Mouse (Mus musculus) G1E (cell line): Measurements from ENCODE around the gene Hes1. TPM values are rescaled to one million over a fixed set of nuclear protein-coding genes. Genes with fewer than 3 reads are reported as not detected.
"Not testable (repeated sequence)": the region's sequence is repeated elsewhere in the genome, so short reads cannot be mapped to it uniquely, and the experiment has no call there.

Experiments used
- ATAC-seq: 2 replicates; pipeline ENCODE4 v1.8.0; 2016; ENCODE audit warnings: mild to moderate bottlenecking; ENCODE audit not compliant: insufficient number of reproducible peaks, poor library complexity, low FRiP score, severe bottlenecking; ENCODE audit errors: extremely low read depth
- DNase-seq: peaks from one replicate; pipeline ENCODE4 v3.0.0; 2012; ENCODE audit warnings: low spot score
- H3K27me3 ChIP-seq: 2 replicates; pipeline ENCODE4 v1.6.1; 2012; ENCODE audit warnings: mild to moderate bottlenecking, low read length, inconsistent platforms; ENCODE audit not compliant: insufficient read depth
- H3K36me3 ChIP-seq: replicated peaks from 2 replicates; pipeline ENCODE3; 2012; ENCODE audit warnings: mild to moderate bottlenecking, inconsistent platforms
- H3K4me1 ChIP-seq: 2 replicates; pipeline ENCODE4 v1.6.1; 2012; ENCODE audit warnings: low read depth, low read length, inconsistent platforms, mixed read lengths; ENCODE audit not compliant: insufficient read depth
- H3K4me3 ChIP-seq: 2 replicates; pipeline ENCODE4 v1.5.1; 2012; ENCODE audit warnings: low read depth, mild to moderate bottlenecking, inconsistent platforms, low read length, moderate library complexity, mixed read lengths
- H3K9me3 ChIP-seq: replicated peaks from 2 replicates; pipeline ENCODE4 v1.6.1; 2012; ENCODE audit warnings: inconsistent platforms
- CTCF ChIP-seq: IDR thresholded peaks from 2 replicates; pipeline ENCODE4 v1.5.1; 2012; ENCODE audit warnings: low read depth, low read length, inconsistent platforms, mixed read lengths
- GATA1 ChIP-seq: IDR thresholded peaks from 2 replicates; pipeline ENCODE4 v1.6.1; 2012; ENCODE audit warnings: borderline replicate concordance, low read length, inconsistent platforms, mixed read lengths
- GATA2 ChIP-seq: IDR thresholded peaks from 2 replicates; pipeline ENCODE4 v1.6.1; 2012; ENCODE audit warnings: low read depth, low read length, inconsistent platforms, borderline replicate concordance
- POLR2AphosphoS5 ChIP-seq: IDR thresholded peaks from 2 replicates; pipeline ENCODE4 v1.6.1; 2012; ENCODE audit warnings: low read depth, low read length, inconsistent platforms; ENCODE audit not compliant: insufficient replicate concordance
- TAL1 ChIP-seq: conservative IDR thresholded peaks from 2 replicates; pipeline ENCODE4 v1.6.1; 2012; ENCODE audit warnings: low read depth, low read length, inconsistent platforms, mixed read lengths
- polyA plus RNA-seq: library from polyadenylated mRNA; stranded (reverse); fragments of >175 nt; gene quantifications from 2 replicates; pipeline ENCODE4 v1.2.3, GENCODE M21; 2012
- total RNA-seq, 2 experiments: library from RNA; stranded (forward) in 1 of 2; stranded (reverse) in 1 of 2; fragments of 200-1000 nt in 1 of 2; fragments of >200 nt in 1 of 2; fragmentation: Nextera tagmentation in 1 of 2; gene quantifications; 2 replicates each; pipeline ENCODE4 v1.2.3; 2014 to 2017

Hes1 gene
- total and polyA plus RNA-seq, 3 experiments = 56.9 to 80.7 (median 58.2) TPM

DNA sequence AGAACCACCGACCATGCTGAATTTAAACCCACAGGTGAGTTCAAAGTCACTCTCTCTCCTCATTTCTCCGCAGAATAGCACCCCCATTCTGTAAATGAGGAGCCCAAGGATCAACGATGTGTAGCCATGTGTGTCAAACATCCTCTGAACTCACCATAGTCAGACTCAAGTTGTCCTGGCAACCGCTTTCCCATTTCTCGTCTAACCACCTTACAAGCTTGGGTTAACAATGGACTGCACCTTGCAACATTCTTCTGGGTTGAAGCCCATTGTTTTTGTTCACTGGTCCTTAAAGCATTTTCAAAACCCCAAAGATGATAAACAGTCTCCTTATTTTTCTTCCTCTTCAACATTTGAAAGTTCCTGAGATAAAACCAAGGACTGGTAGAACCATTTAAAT, 34.9 kb downstream of the Hes1 start:
- Histone ChIP-seq H3K9me3 (no peaks in the 10 kb centered on the region), H3K27me3 (peaks cover 47% of the 10 kb centered on the region), H3K4me1 (peaks cover 12% of the 10 kb centered on the region; the same call in 1 of the 2 replicates), H3K36me3 (no peaks in the 10 kb centered on the region), H3K4me3 (no peak overlapping the region)
- no peak for DNase-seq
- no peak for ATAC-seq
- no peak for TF ChIP-seq POLR2AphosphoS5

DNA sequence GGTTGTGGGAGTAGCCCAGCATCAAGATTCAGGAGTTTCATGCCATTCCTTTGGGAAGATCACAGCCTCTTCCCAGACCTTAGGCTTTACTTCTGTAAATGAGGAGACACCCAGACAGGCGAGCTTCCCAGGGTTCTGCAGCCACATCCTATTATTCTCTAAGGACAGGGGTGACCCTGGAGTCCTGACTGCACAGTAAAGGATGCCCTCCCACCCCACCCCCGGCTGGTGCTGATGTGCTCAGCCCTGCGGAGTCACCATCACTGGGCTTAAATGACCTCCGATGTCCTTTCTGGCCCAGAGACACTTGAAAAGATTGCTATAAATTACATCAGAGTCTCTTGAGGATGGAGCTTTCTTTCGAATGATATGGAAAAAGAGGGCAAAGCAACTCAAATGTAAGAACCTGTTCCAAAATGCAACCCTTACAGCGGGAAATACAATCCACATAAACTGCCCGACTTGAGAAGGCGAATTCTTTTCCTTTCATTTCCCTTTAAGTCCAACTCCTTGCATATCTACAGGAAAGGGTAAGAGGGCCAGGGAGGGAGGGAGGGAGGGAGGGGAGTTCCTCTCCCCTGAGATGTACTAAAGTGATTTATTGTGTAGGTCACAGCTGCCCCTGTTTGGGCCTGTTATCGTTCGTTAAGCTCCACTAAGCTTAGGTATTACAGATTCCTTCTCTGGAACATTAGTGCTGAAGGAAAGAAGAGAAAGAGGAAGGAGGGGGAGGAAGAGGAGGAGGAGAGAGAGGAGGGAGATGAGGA, 38.1 kb downstream of the Hes1 start:
- TF ChIP-seq GATA1 (no peak), GATA2 (no peak), POLR2AphosphoS5 (no peak), TAL1 (no peak), CTCF (no peak)
- Histone ChIP-seq H3K9me3 (no peaks in the 10 kb centered on the region), H3K27me3 (peaks cover 50% of the 10 kb centered on the region), H3K36me3 (no peaks in the 10 kb centered on the region), H3K4me3 (no peak overlapping the region), H3K4me1 (peaks cover 12% of the 10 kb centered on the region; the same call in 1 of the 2 replicates)
- no peak for ATAC-seq
- DNase-seq = no peak

DNA sequence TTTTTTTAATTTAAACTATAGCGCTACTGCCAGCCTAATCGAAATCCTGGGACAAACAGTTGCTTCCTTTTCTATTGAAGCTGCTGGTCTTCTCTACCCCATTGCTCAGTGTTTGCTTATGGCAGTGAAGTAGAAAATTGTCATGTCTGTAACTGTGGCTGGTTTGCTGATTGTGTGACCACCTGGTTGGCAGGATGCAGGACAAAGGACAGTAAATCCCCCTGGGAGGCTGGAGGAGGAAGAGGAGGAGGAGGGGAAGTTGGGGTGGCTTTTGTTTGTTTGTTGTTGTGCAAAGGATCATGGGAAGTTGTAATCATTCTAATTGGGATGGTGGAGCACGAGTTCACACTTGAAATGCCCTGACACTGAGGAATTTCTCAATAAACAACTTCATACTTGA, 38.8 kb downstream of the Hes1 start:
- H3K36me3 ChIP-seq = no peaks in the 10 kb centered on the region
- peaks cover 13% of the 10 kb centered on the region; the same call in 1 of the 2 replicates for H3K4me1 ChIP-seq
- H3K4me3 ChIP-seq = no peak overlapping the region
- peaks cover 1% of the 10 kb centered on the region for H3K9me3 ChIP-seq
- no peak for TF ChIP-seq GATA1
- no peak for TF ChIP-seq CTCF
- TF ChIP-seq POLR2AphosphoS5 = no peak
- no peak for TF ChIP-seq TAL1
- TF ChIP-seq GATA2 = no peak
- ATAC-seq (no peak), DNase-seq (no peak)
- H3K27me3 ChIP-seq = peaks cover 46% of the 10 kb centered on the region

DNA sequence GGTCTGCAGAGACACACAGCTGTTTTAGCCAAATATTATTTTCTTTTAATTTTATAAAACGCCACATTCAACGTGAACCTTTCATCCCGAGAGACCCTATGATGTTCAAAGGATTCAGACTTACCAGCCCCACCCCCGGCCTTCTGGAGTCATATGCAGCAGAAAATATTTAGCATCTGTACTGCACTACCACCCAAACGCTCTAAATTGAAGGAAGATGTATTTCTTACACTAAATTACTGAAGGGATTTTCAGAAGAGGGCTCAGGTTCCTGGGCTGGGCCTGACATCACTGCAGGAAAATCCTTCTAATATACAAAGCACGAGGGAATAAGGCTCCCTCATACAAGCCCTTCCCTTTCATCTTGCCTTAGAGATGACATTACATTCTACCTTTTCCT, 39.3 kb downstream of the Hes1 start:
- H3K4me1 ChIP-seq = peaks cover 18% of the 10 kb centered on the region; the same call in 1 of the 2 replicates
- no peak for DNase-seq
- H3K36me3 ChIP-seq = no peaks in the 10 kb centered on the region
- H3K4me3 ChIP-seq = no peak overlapping the region
- TF ChIP-seq TAL1 = no peak
- TF ChIP-seq GATA1 = no peak
- no peak for TF ChIP-seq GATA2
- TF ChIP-seq CTCF = no peak
- no peak for TF ChIP-seq POLR2AphosphoS5
- H3K27me3 ChIP-seq = peaks cover 42% of the 10 kb centered on the region
- H3K9me3 ChIP-seq = peaks cover 5% of the 10 kb centered on the region
- no peak for ATAC-seq

DNA sequence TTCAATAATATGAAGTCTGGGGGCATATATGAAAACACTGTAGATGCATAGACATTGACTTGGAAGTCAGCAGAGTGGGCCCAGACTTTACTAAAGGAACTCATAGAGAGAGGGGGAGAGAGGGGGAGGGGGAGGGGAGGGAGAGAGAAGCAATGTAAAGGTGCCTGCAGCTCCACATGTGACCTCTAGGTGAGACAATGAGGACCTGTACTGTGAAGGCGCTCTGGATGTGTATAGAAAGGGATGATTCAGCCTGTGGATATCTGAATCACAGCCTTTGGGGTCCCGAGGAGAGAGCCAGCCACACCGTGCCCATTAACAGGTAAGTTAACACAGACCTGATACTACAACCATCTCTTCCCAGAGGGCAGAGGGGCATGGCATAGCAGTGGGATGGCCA, 40.2 kb downstream of the Hes1 start:
- peaks cover 38% of the 10 kb centered on the region for H3K27me3 ChIP-seq
- no peak for ATAC-seq
- peaks cover 5% of the 10 kb centered on the region for H3K9me3 ChIP-seq
- H3K4me1 ChIP-seq = peaks cover 18% of the 10 kb centered on the region; the same call in 1 of the 2 replicates
- H3K4me3 ChIP-seq = no peak overlapping the region
- DNase-seq = no peak
- TF ChIP-seq TAL1 (no peak), POLR2AphosphoS5 (no peak), GATA2 (no peak), GATA1 (no peak), CTCF (no peak)
- no peaks in the 10 kb centered on the region for H3K36me3 ChIP-seq

DNA sequence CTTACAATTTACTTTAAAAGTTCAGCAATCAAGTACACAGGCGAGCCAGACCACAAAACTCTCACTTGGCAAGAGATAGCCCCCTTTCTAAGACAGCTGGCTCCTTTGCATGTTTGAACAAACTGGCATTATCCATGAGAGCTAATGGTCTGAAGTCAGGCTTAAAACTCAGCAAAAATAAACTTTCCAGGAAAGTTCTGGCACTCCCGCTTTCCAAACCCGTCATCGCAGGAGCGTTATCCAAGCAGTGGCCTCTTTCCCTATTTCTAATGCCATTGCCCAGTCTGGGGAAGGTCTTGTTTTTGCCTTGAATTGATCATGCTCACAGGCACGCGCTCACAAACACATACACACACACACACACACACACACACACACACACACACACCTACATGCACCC, 41.3 kb downstream of the Hes1 start:
- Histone ChIP-seq H3K9me3 (peaks cover 6% of the 10 kb centered on the region), H3K36me3 (no peaks in the 10 kb centered on the region), H3K27me3 (peaks cover 32% of the 10 kb centered on the region), H3K4me1 (peaks cover 14% of the 10 kb centered on the region; the same call in 1 of the 2 replicates), H3K4me3 (no peak overlapping the region)
- TF ChIP-seq TAL1 (no peak), GATA2 (no peak), GATA1 (no peak), CTCF (no peak), POLR2AphosphoS5 (no peak)
- DNase-seq = no peak
- ATAC-seq = no peak

DNA sequence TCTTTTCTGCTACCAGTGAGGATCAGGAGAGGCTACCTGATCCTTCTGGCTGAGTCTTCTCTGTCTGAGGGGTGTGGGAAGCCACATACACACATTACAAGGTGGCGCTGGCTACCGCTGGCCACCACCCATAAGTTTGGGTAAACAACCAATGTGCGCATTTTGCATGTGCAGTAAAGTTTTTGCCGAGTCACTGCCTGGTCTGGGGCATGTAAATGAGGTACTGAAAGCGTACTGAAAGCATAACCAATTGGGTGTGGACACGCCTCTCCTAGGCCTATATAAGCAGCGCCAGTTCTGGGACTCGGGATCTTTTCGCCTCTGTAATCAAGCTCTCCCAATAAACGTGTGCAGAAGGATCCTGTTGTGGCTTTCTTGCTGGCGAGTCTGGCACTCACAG, 44.0 kb downstream of the Hes1 start:
- not testable (repeated sequence) for H3K4me3 ChIP-seq, DNase-seq, H3K9me3 ChIP-seq, ATAC-seq, H3K36me3 ChIP-seq, H3K4me1 ChIP-seq
- peaks cover 24% of the 10 kb centered on the region for H3K27me3 ChIP-seq
